Comparison of ENCODE assay signal across 8 mouse cellular contexts in the genomic region with DNA sequence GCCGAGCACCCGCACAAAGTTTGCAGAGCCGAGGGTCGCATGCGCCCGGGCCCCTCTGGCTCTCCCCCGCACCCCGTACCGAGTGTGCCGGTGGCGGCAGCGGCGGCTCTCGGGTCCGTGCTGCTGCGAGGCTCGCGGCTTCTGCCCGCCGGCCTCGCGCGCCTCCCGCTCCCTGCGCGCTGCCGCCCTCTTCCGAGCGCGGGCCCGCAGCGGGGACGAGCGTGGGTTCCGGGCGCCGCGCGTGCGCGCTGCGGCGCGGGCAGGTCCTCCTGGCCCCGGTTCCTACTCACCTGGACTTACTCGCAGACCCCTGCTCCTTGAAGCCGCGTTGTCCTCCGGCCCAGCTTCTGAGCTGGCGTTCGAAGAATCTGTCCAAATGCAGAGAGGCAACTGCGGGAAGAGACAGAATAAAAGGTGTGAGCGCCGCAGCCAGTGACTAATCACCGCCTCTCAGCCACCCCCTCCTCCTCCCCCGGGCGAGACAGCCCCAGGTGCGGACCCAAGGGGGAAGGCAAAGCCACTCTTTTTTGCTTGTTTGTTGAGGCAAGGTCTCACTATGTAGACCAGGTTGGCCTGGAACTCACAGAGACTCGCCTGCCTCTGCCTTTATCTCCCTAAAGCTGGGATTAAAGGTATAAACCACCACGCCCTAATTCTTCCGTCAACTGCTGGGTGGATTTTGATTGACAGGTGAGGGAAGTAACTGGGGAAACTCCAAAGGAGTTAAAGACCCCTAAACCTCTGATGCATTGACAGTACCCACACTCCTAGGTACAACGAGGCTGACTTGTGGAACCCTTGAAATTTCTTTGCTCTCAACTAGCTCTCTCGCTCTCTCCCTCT. TPM values are rescaled to one million over a fixed set of nuclear protein-coding genes. Genes with fewer than 3 reads are reported as not detected.
DNase-seq lines count a peak whose midpoint lies in the region; ATAC-seq lines count a peak whose summit lies in the region.

No protein-coding gene starts in this region.

- ATAC-seq in intestine, embryonic 14.5 days (replicated peaks; ENCODE audit: low FRiP score, low TSS enrichment, low read depth): peak; percentile 60
- ATAC-seq in liver, embryonic 11.5 days (replicated peaks; ENCODE audit: low FRiP score): peak; percentile 51

- H3K27me3 ChIP-seq in intestine, embryonic 14.5 days (replicated peaks; ENCODE audit: control insufficient read depth, insufficient read depth, low read length): peaks cover 29% of the 10 kb centered on the region
- H3K27me3 ChIP-seq in liver, embryonic 11.5 days (replicated peaks; ENCODE audit: control insufficient read depth, insufficient read depth, low read length): peaks cover 45% of the 10 kb centered on the region

- no peaks in the 10 kb centered on the region for H3K36me3 ChIP-seq in intestine, embryonic 14.5 days (ENCODE audit: control insufficient read depth, insufficient read depth, low read length)
- H3K36me3 ChIP-seq in liver, embryonic 11.5 days (ENCODE audit: control insufficient read depth, insufficient read depth, low read length): no peaks in the 10 kb centered on the region

- no peaks in the 10 kb centered on the region for H3K9me3 ChIP-seq in intestine, embryonic 14.5 days (ENCODE audit: control insufficient read depth, low read length)
- H3K9me3 ChIP-seq in liver, embryonic 11.5 days (ENCODE audit: control insufficient read depth, low read length): no peaks in the 10 kb centered on the region

- 3% methylated on average over 46 of the region's 63 CpGs for WGBS in intestine, embryonic 14.5 days
- 2% methylated on average over 62 of the region's 63 CpGs for WGBS in liver, embryonic 11.5 days

- H3K27ac ChIP-seq in intestine, embryonic 14.5 days (ENCODE audit: low read depth): no peak overlapping the region
- H3K27ac ChIP-seq in liver, embryonic 11.5 days (ENCODE audit: low read depth, low read length): no peak overlapping the region

- peaks cover 15% of the 10 kb centered on the region for H3K4me1 ChIP-seq in intestine, embryonic 14.5 days (replicated peaks; ENCODE audit: control insufficient read depth, insufficient read depth, low read length)
- peaks cover 5% of the 10 kb centered on the region; the same call in 1 of the 2 replicates for H3K4me1 ChIP-seq in liver, embryonic 11.5 days (replicated peaks; ENCODE audit: control insufficient read depth, insufficient read depth, low read length)

- DNase-seq in ovary, postnatal 36 days (ENCODE audit: low spot score): peak; percentile 59
- DNase-seq in ovary, adult 18-20 months (ENCODE audit: low spot score): no peak
- DNase-seq in cerebellum, adult 8-10 months: peak; percentile 73
- peak; percentile 37 to 58 for DNase-seq in gastrocnemius, adult 8-10 months (ENCODE audit: low spot score in 2 of 2)
- peak; percentile 83 for DNase-seq in intestine, embryonic 14.5 days (ENCODE audit: low spot score)
- peak; percentile 65 for DNase-seq in liver, embryonic 11.5 days (ENCODE audit: low spot score)
- DNase-seq in naive thymus-derived CD4-positive, alpha-beta T cell, adult 2 months (ENCODE audit: low read depth): peak; percentile 66
- DNase-seq in thymus, adult 18-20 months: peak; percentile 22 to 27

- peak overlapping the region; percentile 60 for H3K4me3 ChIP-seq in intestine, embryonic 14.5 days (ENCODE audit: low read depth, low read length)
- peak overlapping the region; percentile 65 for H3K4me3 ChIP-seq in liver, embryonic 11.5 days (ENCODE audit: low read depth, low read length)

- peak overlapping the region; percentile 86 for H3K4me2 ChIP-seq in intestine, embryonic 14.5 days (ENCODE audit: low read length)
- peak overlapping the region; percentile 80 for H3K4me2 ChIP-seq in liver, embryonic 11.5 days

- peak overlapping the region; percentile 64 for H3K9ac ChIP-seq in intestine, embryonic 14.5 days (ENCODE audit: low read length)
- H3K9ac ChIP-seq in liver, embryonic 11.5 days (ENCODE audit: low read depth, low read length): peak overlapping the region; percentile 47

RNA-seq across cellular contexts. Expression of gene Dusp14, which starts 0.6 kb away (rescaled TPM):
- total RNA-seq in gastrocnemius, adult 8-10 months (2022): 1 to 10 TPM; 5.5 to 7.6 (median 6.5) TPM
- 16.0 and 20.6 TPM in 2 replicates for polyA plus RNA-seq in intestine, embryonic 14.5 days (2014; fragmentation: Nextera tagmentation; extraction: Ambion mirVana)
- polyA plus RNA-seq in liver, embryonic 11.5 days (2014; fragmentation: Nextera tagmentation; extraction: Ambion mirVana): 1.7 and 2.2 TPM in 2 replicates
